Mouse (Mus musculus): ENCODE results near the gene Daw1. TPM values are rescaled to one million over a fixed set of nuclear protein-coding genes. Genes with fewer than 3 reads are reported as not detected.

Gene Daw1
- polyA plus RNA-seq (2012) = not detected in 2 replicates

DNA sequence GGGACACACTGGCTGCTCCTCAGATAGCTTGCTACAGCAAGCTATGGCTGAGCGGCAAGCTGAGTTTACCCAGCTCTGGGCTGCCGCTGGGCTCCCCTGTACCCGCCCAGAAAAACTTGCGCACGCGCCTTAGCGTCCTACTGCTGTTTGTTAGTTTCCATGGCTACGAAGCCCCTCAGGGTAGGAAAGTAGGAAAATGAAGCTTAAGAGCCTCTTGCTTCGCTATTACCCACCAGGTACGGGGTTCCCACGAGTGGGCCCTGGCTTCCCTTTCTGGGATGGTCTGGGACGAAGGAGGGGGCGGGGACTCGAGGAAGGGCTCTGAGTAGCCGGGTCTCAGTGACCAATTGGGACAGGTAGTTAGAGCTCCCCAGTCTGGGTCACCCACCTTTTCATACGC, at the start of gene Daw1:
Gene Daw1 (plus strand): TSS at position 150 of the 400 bp plus-strand sequence.
- TF ChIP-seq GATA1 (IDR thresholded peaks at IDR 0.05; ENCODE audit: low read length) = no peak

DNA sequence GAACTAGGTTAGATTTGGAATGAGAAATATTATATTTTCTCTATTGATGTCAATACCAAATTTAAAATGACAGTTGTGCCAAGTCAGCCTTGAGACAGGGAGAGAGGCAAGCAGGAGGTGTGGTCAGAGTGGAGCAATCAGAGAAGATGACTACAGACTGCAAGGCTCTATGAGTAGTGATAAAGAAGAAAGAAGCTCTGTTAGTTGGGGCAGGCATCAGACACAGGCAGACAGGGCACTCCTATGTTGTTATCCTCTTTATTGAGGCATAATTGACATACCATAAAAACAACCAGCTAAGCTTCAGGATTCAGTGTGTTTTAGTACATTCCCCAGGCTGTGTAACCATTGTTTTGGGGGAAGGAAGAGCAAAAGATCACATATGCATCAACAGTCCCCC, 48.6 kb upstream of the Daw1 start:
- TF ChIP-seq GATA1 (IDR thresholded peaks at IDR 0.05; ENCODE audit: low read length) = no peak

GRCm38 (mm10) chr1:83111726-83112125, 47.8 kb upstream of the Daw1 start:
- no peak for TF ChIP-seq GATA1 (IDR thresholded peaks at IDR 0.05; ENCODE audit: low read length)

- no peak for TF ChIP-seq GATA1 (IDR thresholded peaks at IDR 0.05; ENCODE audit: low read length)
These were observed 43.0 kb upstream of the Daw1 start, which contains the start of gene Ccl20 for GRCm38 (mm10) chr1:83116447-83117137. TSS of gene Ccl20 (plus strand) at chr1:83116766.

GRCm38 (mm10) chr1:83117217-83117616, 42.3 kb upstream of the Daw1 start:
- no peak for TF ChIP-seq GATA1 (IDR thresholded peaks at IDR 0.05; ENCODE audit: low read length)

GRCm38 (mm10) chr1:83117661-83118060, 41.9 kb upstream of the Daw1 start:
- no peak for TF ChIP-seq GATA1 (IDR thresholded peaks at IDR 0.05; ENCODE audit: low read length)

- no peak for TF ChIP-seq GATA1 (IDR thresholded peaks at IDR 0.05; ENCODE audit: low read length)
These were observed 39.6 kb upstream of the Daw1 start for GRCm38 (mm10) chr1:83119903-83120302.

DNA sequence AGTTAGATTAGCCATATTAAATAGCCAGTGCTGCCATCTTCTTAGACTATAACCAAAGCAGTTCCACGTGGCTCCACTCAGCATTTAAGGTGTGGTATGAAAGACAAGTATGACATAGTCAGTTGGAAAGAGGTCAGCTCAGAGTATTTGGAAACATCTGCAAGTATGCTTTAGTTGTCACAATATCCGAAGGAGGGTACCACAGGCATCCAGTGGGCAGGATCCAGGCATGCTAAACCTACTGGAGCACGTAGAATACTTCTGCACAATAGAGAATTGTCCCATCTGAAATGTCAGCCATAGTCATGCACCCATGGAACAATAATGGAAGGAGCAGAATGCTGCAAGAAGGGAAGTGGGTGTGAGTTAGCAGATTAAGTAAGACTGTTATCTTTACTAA, 39.2 kb upstream of the Daw1 start:
- TF ChIP-seq GATA1 (IDR thresholded peaks at IDR 0.05; ENCODE audit: low read length) = no peak

DNA sequence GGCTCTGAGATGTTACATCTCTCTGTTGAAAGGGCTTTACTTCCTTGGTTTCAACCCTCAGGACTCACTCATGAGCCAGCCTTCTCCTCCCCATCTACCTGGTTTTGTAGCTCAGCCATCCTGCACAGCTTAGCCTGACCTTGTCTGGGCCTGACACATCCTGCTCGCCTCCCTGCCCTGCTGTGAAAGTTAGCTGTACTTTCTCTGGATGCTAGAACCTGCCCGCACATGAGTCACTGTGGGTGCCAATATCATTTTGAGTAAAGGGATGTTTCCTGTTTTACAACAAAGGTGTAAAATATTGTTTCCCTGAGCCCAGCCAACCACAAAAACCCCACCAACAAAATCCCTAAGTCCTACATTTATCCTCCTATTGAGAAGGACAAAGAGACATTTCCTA, 36.4 kb upstream of the Daw1 start:
- TF ChIP-seq GATA1 (IDR thresholded peaks at IDR 0.05; ENCODE audit: low read length) = no peak

- no peak for TF ChIP-seq GATA1 (IDR thresholded peaks at IDR 0.05; ENCODE audit: low read length)
These were observed 23.7 kb upstream of the Daw1 start for GRCm38 (mm10) chr1:83135829-83136228.

DNA sequence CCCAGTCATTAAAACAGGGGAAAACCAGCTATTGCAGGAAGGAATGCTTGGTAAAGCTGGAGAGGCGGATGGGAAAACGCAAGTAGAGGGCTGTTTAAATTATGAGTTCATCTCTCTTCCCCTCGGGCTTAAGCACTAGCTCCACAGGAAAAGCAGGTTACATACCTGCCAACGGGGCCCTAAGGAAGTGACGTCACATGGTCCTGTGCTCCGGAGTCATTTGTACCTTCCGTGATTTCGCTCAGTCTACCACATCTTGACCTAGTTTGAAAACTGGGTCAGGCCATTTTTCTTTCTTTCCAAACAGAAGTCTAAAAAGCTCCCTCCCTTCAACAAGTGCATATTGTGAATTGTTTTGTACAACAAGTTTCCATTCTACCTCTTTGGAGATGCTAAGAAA, 21.7 kb upstream of the Daw1 start:
- TF ChIP-seq GATA1 (IDR thresholded peaks at IDR 0.05; ENCODE audit: low read length) = no peak

DNA sequence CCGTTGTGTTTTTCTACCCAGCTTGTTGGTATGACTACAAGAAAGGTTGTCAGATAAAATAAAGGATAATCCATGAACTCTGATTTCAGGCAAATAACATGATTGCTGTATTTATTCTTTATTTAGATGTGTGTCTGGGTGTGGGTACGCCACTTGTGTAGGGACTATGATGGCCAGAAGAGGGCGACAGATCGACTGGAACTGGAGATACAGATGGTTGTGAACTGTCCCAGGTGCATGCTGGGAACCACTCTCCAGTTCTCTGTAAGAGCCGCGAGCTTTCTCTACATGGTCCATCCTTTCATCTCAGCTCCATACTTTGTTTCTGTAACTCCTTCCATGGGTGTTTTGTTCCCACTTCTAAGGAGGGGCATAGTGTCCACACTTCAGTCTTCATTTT, 20.8 kb upstream of the Daw1 start:
- TF ChIP-seq GATA1 (IDR thresholded peaks at IDR 0.05; ENCODE audit: low read length) = no peak

- no peak for TF ChIP-seq GATA1 (IDR thresholded peaks at IDR 0.05; ENCODE audit: low read length)
These were observed 18.0 kb upstream of the Daw1 start for GRCm38 (mm10) chr1:83141510-83141909.

- no peak for TF ChIP-seq GATA1 (IDR thresholded peaks at IDR 0.05; ENCODE audit: low read length)
These were observed 17.5 kb upstream of the Daw1 start for GRCm38 (mm10) chr1:83142055-83142454.

GRCm38 (mm10) chr1:83146547-83146946, 13.0 kb upstream of the Daw1 start:
- no peak for TF ChIP-seq GATA1 (IDR thresholded peaks at IDR 0.05; ENCODE audit: low read length)

- TF ChIP-seq GATA1 (IDR thresholded peaks at IDR 0.05; ENCODE audit: low read length) = no peak
These were observed 9.3 kb upstream of the Daw1 start for GRCm38 (mm10) chr1:83150227-83150626.

DNA sequence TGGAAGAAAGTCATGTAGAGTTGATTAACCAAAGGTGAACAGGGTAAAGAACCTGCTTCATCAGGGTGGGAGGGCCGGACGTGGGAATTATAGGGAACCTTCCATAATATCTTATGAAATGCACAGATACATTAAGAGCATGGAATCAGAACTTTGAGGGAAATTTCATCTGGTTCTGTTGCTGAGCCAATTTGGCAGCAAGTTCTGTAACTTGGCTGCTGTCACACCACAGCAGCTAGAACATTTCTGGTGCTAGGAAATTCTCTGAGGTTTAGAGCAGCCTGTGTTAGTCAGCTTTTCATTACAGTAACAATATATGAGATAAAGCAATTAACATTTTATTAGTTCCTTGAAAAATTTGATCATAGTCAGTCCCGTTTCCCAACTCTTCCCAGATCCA, 6.6 kb upstream of the Daw1 start:
- no peak for TF ChIP-seq GATA1 (IDR thresholded peaks at IDR 0.05; ENCODE audit: low read length)

GRCm38 (mm10) chr1:83156876-83157275, 2.7 kb upstream of the Daw1 start:
- TF ChIP-seq GATA1 (IDR thresholded peaks at IDR 0.05; ENCODE audit: low read length) = no peak

Data from G1E-ER4 (cell line).